Mouse (Mus musculus) lung, postnatal 25 days (tissue): Measurements from ENCODE around the gene Atxn7l2.
A peak's percentile ranks its signal among the peaks of the same experiment; 100 is the strongest.
"Not testable (repeated sequence)": the region's sequence is repeated elsewhere in the genome, so short reads cannot be mapped to it uniquely, and the experiment has no call there.

Experiments used
- DNase-seq: peaks from one replicate; pipeline ENCODE4 v3.0.0; 2022; ENCODE audit warnings: low spot score

Gene Atxn7l2

GRCm38 (mm10) chr3:108210771-108211139 lies at the start of gene Atxn7l2:
Gene Atxn7l2 (minus strand): TSS chr3:108210934.
- DNase-seq, result no peak

- DNase-seq, result no peak
Observed at GRCm38 (mm10) chr3:108259319-108259718, 48.6 kb upstream of the Atxn7l2 start.

DNA sequence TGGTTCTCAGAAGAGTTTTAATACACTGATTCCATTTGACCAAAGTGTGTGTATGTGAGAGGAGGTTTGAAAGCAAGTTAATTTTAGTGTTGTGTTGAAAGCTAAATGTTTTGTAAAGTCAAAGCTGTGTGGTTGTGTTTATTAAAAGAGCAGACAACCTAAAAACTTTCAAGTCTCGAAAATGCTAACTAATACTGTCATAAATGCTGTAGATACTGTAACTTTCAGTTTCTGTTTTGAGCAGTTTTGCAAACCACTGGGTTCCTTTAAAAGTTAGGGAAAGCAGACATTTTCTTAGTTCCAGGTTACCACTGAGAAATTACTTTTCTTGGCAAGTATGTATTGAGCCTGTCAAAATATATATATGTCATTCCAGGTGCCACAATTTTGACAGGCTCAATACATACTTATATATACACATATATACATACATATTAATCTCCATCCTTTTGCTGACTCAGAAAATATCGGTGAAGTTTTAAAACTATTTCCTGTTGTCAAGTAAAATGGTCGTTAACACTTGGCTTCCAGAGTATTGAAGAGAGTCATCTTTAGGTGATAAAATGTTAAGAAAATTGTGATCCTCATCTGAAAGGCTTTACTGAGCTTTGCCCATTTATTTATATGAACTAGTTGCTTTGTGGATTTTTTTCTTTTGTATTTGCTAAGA lies 47.2 kb upstream of the Atxn7l2 start:
- no peak for DNase-seq

DNA sequence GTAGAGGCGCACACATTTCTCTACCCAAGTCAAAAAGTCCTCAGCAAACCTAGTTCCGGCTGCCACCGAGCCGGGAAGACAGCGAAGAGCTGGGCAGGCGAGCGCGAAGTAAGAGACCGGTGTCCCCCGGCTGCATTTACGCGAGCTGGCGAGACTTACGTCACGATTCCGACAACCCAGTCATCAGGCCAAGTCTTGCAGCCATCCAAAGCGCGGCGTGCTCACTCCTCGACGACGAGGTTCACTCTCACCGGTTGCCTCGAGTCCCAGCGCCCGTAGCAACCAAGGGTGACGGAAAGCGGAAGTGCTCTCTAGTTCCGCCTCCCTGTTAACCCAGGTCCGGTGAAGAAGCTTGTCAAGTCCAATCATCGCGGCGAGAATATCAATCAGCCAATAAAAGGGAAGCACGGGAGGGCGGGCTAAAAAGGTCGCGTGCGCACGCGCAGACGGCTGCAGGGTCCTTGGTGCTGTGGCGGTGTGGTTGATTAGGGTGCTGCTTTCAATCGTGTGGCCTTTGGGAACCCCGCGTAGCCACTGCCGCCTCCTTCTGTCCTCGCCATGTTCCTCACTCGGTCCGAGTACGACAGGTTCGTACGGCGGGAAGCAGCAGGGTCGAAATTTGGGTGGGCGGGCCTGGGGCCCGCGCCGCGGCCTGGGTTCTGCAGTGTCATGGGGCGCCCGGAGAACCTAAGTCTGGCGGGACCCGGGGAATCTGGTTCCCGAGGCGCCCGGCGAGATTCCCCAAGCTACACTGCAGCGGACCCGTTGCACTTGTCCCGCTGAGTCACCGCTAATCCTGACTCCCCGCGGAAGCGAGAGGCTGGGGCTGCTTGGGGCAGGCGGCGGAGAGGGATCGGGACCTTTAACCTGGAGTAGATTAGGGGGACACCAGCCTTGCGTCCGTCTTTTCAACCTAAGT lies 46.2 kb upstream of the Atxn7l2 start, which contains the start of gene Psma5:
Gene Psma5 (plus strand): TSS at position 208 of the 919 bp plus-strand sequence.
- peak; percentile 97 for DNase-seq

DNA sequence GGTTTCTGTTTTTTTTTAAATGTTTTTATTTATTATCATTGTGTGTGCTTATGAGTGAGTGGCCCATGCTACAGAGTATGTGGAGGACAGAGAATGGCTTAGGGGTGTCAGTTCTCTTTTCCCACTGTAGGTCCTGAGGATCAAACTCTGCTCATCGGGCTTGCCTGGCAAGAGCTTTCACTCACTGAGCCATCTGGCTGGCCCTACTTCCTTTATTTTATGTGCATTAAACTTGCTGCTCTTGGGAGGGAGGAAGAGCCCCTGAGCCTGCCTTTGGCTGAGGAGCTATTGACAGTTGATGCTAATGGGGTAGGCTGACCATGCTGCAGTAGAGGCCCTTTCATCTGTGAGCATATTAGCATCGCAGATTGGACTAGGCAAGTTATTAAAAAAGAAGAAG lies 36.1 kb upstream of the Atxn7l2 start:
- no peak for DNase-seq

DNA sequence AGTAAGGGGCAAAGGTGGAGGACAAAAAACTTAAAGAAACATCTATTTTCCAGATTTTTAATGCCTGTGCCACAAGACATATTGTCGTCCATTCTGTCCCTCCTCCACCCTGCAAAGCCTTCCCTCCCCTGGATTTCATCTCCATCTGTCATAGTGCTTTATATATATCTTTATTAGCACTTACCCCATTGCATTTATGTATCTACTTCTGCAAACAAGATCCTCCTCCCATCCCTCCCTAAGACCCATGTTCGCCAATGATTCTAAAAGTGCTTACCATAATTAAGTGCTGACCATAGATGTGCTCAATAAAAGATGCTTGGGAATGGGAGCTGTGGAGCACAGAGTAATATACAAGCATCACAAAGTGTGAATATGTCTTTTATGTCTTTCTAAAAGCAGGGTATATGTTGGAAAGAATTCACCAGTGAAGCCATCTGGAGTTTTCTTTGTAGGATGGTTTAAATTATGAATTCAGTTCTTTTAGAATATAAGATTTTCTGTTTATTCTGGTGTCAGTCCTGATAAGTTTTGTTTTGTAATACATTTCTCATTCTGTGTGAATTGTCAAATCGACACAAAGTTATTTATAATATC lies 30.6 kb upstream of the Atxn7l2 start:
- no peak for DNase-seq

DNA sequence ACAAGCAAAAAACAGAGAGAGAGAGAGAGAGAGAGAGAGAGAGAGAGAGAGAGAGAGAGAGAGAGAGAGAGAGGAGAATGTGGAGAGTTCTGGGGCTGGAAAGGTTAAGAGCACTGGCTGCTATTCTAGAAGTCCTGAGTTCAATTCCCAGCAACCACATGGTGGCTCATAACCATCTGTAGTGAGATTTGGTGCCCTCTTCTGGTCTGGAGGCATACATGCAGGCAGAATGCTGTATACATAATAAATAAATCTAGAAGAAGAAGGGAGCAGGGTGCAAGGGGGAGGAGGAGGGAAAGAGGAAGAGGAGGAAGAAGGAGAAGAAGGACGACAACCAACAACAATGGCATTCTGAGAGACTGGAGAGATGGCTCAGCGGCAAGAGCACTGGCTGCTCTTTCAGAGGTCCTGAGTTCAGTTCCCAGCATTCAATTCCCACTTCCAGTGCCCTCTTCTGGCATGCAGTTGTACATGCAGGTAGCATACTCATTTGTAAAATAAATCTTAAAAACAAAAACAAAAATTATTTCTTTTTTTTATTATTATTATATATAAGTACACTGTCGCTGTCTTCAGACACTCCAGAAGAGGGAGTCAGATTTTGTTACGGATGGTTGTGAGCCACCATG lies 26.9 kb upstream of the Atxn7l2 start:
- DNase-seq, result not testable (repeated sequence)

GRCm38 (mm10) chr3:108231646-108232045 lies 20.9 kb upstream of the Atxn7l2 start:
- DNase-seq, result no peak

DNA sequence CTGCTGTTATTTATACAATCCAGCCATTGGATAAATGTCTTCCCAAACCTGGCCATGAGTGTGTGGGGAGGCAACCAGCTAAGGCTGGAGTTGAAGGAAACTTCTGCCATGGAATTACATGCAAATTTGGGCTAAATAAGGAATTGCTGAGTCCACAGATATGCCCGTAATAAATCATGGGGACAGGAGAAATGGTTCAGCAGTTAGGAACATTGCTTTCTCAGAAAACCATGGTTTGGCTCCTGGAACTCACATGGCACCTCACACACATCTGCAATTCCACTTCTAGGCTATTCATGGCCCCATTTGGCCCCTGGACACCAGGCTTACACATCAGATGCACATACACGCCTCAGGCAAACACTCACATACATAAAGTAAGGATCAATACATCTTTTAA lies 16.8 kb upstream of the Atxn7l2 start:
- no peak for DNase-seq

GRCm38 (mm10) chr3:108226558-108227350 lies 16.0 kb upstream of the Atxn7l2 start, which contains the start of gene Sypl2:
Gene Sypl2 (minus strand): TSS chr3:108226648.
- no peak for DNase-seq

DNA sequence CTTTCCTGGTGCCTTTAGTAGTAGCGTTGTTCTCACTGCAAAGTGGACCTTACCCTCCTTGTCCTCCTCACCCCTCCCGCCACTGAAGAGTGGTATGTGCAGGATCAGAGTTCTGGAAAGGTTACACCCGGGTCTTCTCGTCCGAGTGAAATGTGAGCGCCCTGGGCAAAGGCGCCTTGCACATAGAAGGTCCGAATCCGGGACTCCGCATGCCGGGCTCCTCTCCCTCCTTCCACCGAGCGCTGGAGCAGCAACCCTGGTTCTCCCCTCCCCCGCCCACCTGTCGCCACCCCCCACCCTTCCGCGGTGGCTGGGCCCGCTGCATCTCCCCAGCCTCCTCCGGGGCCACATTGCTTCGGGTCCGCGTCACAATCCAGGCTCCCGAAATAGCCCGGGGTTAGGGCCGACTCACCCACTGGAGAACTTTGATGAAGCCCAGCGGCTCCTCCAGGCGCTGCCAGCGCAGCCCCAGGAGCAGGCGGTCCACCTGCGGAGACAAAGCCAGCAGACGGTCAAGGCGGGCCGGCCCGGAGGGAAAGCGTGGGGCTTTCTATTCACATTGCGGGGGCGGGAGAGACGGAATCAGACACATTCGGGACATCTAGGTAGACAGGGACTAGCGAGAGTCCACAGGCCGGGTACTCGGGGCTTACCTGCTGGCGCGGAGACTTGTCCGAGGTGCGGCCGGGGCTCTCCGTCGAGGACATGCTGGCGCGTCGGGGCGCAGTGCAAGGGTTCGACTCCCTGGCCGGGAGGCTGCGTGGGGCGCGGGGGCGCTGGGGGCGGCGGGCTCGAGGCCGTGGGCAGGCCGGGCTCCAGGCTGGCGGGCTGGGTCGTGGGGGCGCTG lies 15.2 kb upstream of the Atxn7l2 start:
- DNase-seq, result no peak

GRCm38 (mm10) chr3:108220661-108221060 lies 9.9 kb upstream of the Atxn7l2 start:
- DNase-seq, result no peak

- no peak for DNase-seq
Observed at GRCm38 (mm10) chr3:108214734-108215133, 4.0 kb upstream of the Atxn7l2 start.

GRCm38 (mm10) chr3:108212406-108212805 lies 1.7 kb upstream of the Atxn7l2 start:
- DNase-seq, result no peak

- DNase-seq, result no peak
Observed at GRCm38 (mm10) chr3:108211845-108212244, 1.1 kb upstream of the Atxn7l2 start.

- DNase-seq, result peak; percentile 95
Observed at GRCm38 (mm10) chr3:108209946-108210770, 576 bp downstream of the Atxn7l2 start.

DNA sequence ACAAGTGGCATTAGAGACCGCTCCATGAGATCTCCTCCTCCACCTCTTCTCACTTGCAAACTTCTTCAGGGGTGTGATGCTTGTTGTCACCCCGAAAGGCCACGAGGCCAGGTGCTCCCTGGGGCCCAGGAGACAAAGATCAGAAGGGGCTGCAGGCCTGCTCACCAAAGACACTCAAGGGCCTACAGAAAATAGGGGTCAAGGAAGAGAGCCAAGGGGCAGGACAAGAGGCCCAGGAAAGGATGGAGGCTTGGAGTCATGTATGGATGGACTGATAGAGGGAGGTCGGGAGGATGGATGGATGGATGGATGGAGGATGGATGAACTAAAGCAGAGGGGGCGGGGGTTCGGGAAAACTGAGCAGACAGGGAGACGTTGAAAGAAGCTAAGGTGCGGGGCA lies 1.2 kb downstream of the Atxn7l2 start:
- DNase-seq, result no peak

GRCm38 (mm10) chr3:108209001-108209400 lies 1.7 kb downstream of the Atxn7l2 start:
- no peak for DNase-seq

- no peak for DNase-seq
Observed at GRCm38 (mm10) chr3:108206731-108207375, 3.9 kb downstream of the Atxn7l2 start.
